Mouse (Mus musculus): Measurements from ENCODE around the gene 4931414P19Rik. TPM values are rescaled to one million over a fixed set of nuclear protein-coding genes. Genes with fewer than 3 reads are reported as not detected.
"Not testable (repeated sequence)": the region's sequence is repeated elsewhere in the genome, so short reads cannot be mapped to it uniquely, and the experiment has no call there.

4931414P19Rik gene
- polyA plus RNA-seq, 1 experiment: 5.2 TPM

DNA sequence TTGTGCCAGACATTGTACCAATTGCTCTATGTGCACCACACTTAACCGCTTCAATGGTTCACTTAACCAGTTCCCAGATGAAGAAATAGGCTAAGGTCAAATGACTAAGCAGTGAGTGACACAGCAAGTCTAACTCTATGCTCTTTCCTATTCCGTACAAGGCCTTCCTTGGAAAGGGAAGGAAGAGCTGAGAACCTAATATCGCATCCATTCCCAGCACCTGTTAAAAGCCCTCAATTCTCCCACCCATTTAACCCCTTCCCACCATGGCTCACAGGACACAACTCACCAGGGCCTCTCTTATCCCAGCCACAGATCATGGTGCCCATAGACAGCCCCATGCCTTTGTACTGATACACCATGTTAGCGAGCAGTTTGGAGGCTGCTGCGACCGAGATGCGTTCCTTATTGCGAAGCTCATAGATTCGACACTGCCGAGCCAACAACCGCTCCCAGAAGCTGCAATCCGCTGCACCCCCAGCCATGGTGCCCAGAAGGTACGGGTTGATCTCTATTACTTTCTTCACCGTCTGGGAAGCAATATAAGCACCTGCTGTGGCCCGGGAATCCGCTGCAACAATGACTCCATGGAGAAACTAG is 10.5 kb upstream of the 4931414P19Rik start:
- no peak overlapping the region; the same call in 1 of the 2 replicates for H3K4me3 ChIP-seq (ENCODE audit: insufficient read depth, low read length)
- TF ChIP-seq POLR2A (IDR thresholded peaks at IDR 0.05; ENCODE audit: extremely low read depth, insufficient read depth, low read length): no peak
- TF ChIP-seq CTCF (IDR thresholded peaks at IDR 0.05; ENCODE audit: extremely low read depth, insufficient read depth, low read length): no peak
- no peak overlapping the region for H3K27ac ChIP-seq (ENCODE audit: insufficient read depth, low read length)
- peaks cover 1% of the 10 kb centered on the region; the same call in 1 of the 2 replicates for H3K4me1 ChIP-seq (ENCODE audit: control insufficient read depth, insufficient read depth, low read length)

DNA sequence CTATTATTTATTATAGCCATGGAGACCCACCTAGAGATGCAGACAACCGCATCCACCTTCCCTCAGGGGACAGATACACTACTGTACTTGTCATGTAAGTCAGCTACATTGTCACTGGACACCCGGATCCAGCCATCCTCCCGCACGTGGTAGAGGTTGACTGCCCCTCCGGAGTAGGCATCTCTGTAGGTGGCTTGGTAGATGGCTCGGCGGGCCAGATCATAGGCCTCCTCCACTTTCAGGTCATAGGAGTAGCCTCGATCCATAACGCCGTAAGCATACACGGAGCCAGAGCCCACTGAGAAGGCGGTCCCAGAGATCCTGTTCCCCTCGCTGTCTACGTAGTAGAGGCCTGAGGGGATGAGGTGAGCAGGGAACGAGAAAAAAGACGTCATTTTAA is 8.3 kb upstream of the 4931414P19Rik start:
- H3K27ac ChIP-seq (ENCODE audit: insufficient read depth, low read length); H3K4me1 ChIP-seq (ENCODE audit: control insufficient read depth, insufficient read depth, low read length); H3K4me3 ChIP-seq (ENCODE audit: insufficient read depth, low read length): not testable (repeated sequence)

GRCm38 (mm10) chr14:54610648-54611047 is 4.9 kb upstream of the 4931414P19Rik start:
- no peaks in the 10 kb centered on the region for H3K4me1 ChIP-seq (ENCODE audit: control insufficient read depth, insufficient read depth, low read length)
- TF ChIP-seq CTCF (IDR thresholded peaks at IDR 0.05; ENCODE audit: extremely low read depth, insufficient read depth, low read length): no peak
- TF ChIP-seq POLR2A (IDR thresholded peaks at IDR 0.05; ENCODE audit: extremely low read depth, insufficient read depth, low read length): no peak
- no peak overlapping the region for H3K27ac ChIP-seq (ENCODE audit: insufficient read depth, low read length)

GRCm38 (mm10) chr14:54609962-54610361 is 4.2 kb upstream of the 4931414P19Rik start:
- Histone ChIP-seq H3K4me3 (ENCODE audit: insufficient read depth, low read length) (no peak overlapping the region), H3K27ac (ENCODE audit: insufficient read depth, low read length) (0 out of 2 replicates have a peak overlapping the region, but pooled peaks have one; percentile 26), H3K4me1 (ENCODE audit: control insufficient read depth, insufficient read depth, low read length) (no peaks in the 10 kb centered on the region)
- TF ChIP-seq CTCF (IDR thresholded peaks at IDR 0.05; ENCODE audit: extremely low read depth, insufficient read depth, low read length): peak; percentile 47
- TF ChIP-seq POLR2A (IDR thresholded peaks at IDR 0.05; ENCODE audit: extremely low read depth, insufficient read depth, low read length): no peak

More at GRCm38 (mm10) chr14:54610648-54611047, 4.9 kb upstream of the 4931414P19Rik start:
- no peak overlapping the region for H3K4me3 ChIP-seq (ENCODE audit: insufficient read depth, low read length)

DNA sequence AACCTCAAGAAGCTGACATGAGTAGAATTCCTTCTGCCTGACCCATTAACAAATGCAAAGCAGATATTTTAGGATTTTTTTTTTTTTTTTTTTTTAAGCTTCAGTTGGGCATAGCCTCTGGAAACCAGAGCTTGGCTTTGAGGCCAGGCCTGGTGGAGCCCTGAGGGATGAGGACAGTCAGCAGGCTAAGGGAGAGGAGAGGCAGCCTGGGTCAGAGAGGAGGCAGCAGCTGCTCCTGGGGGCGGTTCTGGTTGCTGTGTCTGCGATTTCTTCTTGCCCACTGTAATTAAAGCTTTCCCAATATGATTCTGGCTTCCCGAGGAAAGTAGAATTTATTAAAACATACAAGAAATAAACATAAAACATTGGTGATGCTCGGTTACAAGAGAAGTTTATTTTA is 3.5 kb upstream of the 4931414P19Rik start:
- Histone ChIP-seq H3K4me1 (ENCODE audit: control insufficient read depth, insufficient read depth, low read length) (no peaks in the 10 kb centered on the region), H3K4me3 (ENCODE audit: insufficient read depth, low read length) (no peak overlapping the region), H3K27ac (ENCODE audit: insufficient read depth, low read length) (no peak overlapping the region)
- TF ChIP-seq CTCF (IDR thresholded peaks at IDR 0.05; ENCODE audit: extremely low read depth, insufficient read depth, low read length) (no peak), POLR2A (IDR thresholded peaks at IDR 0.05; ENCODE audit: extremely low read depth, insufficient read depth, low read length) (no peak)

DNA sequence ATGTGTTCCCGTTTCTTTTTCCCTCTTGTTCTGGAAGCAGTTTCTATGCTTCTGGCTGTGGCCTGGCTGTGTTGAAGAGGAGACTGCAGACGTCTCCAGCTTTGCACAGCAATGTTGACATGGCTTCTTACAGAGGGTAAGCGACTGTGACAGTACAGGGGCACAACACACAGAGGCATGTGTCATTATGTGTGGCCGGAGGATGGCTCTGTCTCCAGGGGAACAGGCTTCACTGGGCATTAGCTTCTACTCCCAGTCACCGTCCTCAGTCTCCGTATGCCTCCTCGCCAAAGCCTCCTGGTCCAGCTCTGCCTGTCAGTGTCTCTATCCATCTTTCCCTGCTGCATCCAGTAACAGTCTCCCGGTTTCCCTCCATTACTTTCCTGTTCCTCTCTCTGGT is 1.4 kb upstream of the 4931414P19Rik start:
- TF ChIP-seq CTCF (IDR thresholded peaks at IDR 0.05; ENCODE audit: extremely low read depth, insufficient read depth, low read length): no peak
- no peak for TF ChIP-seq POLR2A (IDR thresholded peaks at IDR 0.05; ENCODE audit: extremely low read depth, insufficient read depth, low read length)
- H3K4me1 ChIP-seq (ENCODE audit: control insufficient read depth, insufficient read depth, low read length): no peaks in the 10 kb centered on the region
- no peak overlapping the region for H3K27ac ChIP-seq (ENCODE audit: insufficient read depth, low read length)
- no peak overlapping the region for H3K4me3 ChIP-seq (ENCODE audit: insufficient read depth, low read length)

DNA sequence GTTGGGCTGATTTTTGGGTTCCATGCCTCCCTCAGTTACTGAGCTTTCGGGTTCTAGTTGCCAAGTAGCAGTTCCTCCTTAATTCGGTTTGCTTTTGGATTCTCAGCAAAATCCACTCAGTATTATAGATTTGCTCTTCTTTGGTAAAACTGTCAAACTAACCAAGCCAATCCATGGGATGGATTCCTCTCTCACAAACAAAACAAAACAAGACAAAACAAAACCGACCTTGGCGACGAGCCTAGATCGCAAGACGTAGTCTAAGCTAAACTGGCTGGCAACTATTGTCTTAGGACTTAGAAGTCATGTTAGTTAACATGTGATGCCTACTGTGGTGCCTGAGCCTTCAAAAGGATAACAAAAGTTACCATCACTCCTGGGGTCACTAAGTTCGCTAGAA is 2.1 kb downstream of the 4931414P19Rik start:
- TF ChIP-seq CTCF (IDR thresholded peaks at IDR 0.05; ENCODE audit: extremely low read depth, insufficient read depth, low read length) (no peak), POLR2A (IDR thresholded peaks at IDR 0.05; ENCODE audit: extremely low read depth, insufficient read depth, low read length) (0 out of 2 replicates have a peak, but pooled peaks have one; percentile 0)
- Histone ChIP-seq H3K27ac (ENCODE audit: insufficient read depth, low read length) (peak overlapping the region; percentile 71), H3K4me1 (ENCODE audit: control insufficient read depth, insufficient read depth, low read length) (no peaks in the 10 kb centered on the region), H3K4me3 (ENCODE audit: insufficient read depth, low read length) (peak overlapping the region; percentile 41)

- peak overlapping the region; percentile 41 for H3K4me3 ChIP-seq (ENCODE audit: insufficient read depth, low read length)
- H3K27ac ChIP-seq (ENCODE audit: insufficient read depth, low read length): peak overlapping the region; percentile 98
- no peaks in the 10 kb centered on the region for H3K4me1 ChIP-seq (ENCODE audit: control insufficient read depth, insufficient read depth, low read length)
- TF ChIP-seq CTCF (IDR thresholded peaks at IDR 0.05; ENCODE audit: extremely low read depth, insufficient read depth, low read length): no peak
- TF ChIP-seq POLR2A (IDR thresholded peaks at IDR 0.05; ENCODE audit: extremely low read depth, insufficient read depth, low read length): peak; percentile 55
Observed at GRCm38 (mm10) chr14:54603038-54603654, 2.6 kb downstream of the 4931414P19Rik start.

- Histone ChIP-seq H3K27ac (ENCODE audit: insufficient read depth, low read length) (no peak overlapping the region), H3K4me1 (ENCODE audit: control insufficient read depth, insufficient read depth, low read length) (no peaks in the 10 kb centered on the region), H3K4me3 (ENCODE audit: insufficient read depth, low read length) (peak overlapping the region; percentile 41; the same call in 1 of the 2 replicates)
- TF ChIP-seq CTCF (IDR thresholded peaks at IDR 0.05; ENCODE audit: extremely low read depth, insufficient read depth, low read length) (no peak), POLR2A (IDR thresholded peaks at IDR 0.05; ENCODE audit: extremely low read depth, insufficient read depth, low read length) (no peak)
Observed at GRCm38 (mm10) chr14:54602613-54603012, 3.2 kb downstream of the 4931414P19Rik start.

- Histone ChIP-seq H3K4me1 (ENCODE audit: control insufficient read depth, insufficient read depth, low read length) (no peaks in the 10 kb centered on the region), H3K27ac (ENCODE audit: insufficient read depth, low read length) (no peak overlapping the region), H3K4me3 (ENCODE audit: insufficient read depth, low read length) (no peak overlapping the region)
- no peak for TF ChIP-seq POLR2A (IDR thresholded peaks at IDR 0.05; ENCODE audit: extremely low read depth, insufficient read depth, low read length)
- TF ChIP-seq CTCF (IDR thresholded peaks at IDR 0.05; ENCODE audit: extremely low read depth, insufficient read depth, low read length): no peak
Observed at GRCm38 (mm10) chr14:54601601-54602000, 4.2 kb downstream of the 4931414P19Rik start.
